Mouse (Mus musculus) splenic B cell, adult 2 months (primary cell): Measurements from ENCODE around the gene Tnfrsf13c.
A peak's percentile ranks its signal among the peaks of the same experiment; 100 is the strongest.

Experiments used
- DNase-seq: peaks from one replicate; pipeline ENCODE4 v3.0.0-alpha.2; 2011; ENCODE audit warnings: low read depth, low spot score
- H3K27me3 ChIP-seq: 2 replicates; pipeline ENCODE4 v1.6.1; 2012; ENCODE audit warnings: mild to moderate bottlenecking, low read length, moderate library complexity, mixed read lengths; ENCODE audit not compliant: control insufficient read depth, poor library complexity, insufficient read depth, severe bottlenecking
- H3K36me3 ChIP-seq: 2 replicates; pipeline ENCODE4 v1.6.1; 2012; ENCODE audit warnings: mild to moderate bottlenecking, low read length, moderate library complexity, mixed read lengths; ENCODE audit not compliant: control insufficient read depth, poor library complexity, insufficient read depth, severe bottlenecking

Gene Tnfrsf13c

DNA sequence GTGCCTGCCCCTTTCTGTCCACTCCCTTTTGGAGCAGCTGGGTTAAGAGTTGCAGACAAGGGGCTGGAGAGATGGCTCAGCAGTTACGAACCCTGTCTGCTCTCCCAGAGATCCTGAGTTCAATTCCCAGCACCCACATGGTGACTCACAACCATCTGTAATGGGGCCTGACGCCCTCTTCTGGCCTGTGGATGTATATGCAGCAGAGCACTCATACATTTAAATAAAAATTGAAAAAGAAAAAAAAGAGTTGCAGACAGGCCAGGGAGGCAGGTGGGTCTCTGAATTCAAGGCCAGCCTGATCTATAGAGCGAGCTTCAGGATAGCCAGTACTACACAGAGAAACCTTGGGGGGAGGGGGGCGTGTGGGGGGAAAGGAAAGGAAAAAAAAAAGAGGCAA, 36.8 kb downstream of the Tnfrsf13c start:
- no peak for DNase-seq
- H3K27me3 ChIP-seq, result no peaks in the 10 kb centered on the region
- H3K36me3 ChIP-seq, result peaks cover 16% of the 10 kb centered on the region

DNA sequence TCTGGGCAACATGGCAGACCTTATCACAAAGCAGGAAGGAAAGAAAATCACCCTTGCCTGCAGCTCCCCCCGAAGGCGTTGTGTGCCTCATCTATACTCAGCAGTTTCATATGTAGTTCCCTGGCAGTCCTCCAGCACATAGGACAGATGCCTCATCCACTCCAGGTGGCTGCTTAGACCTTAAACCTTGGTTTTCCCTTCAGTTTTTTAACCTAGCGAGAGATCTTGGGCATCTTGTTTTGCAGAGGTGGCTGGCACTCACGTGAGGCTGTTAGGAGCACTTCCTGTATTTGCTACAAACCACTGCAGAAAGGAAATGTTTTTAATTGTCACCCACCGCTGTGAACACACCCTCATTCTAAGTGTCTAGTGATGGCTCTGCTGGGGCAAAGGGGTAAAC, 37.2 kb downstream of the Tnfrsf13c start:
- Histone ChIP-seq H3K27me3 (no peaks in the 10 kb centered on the region), H3K36me3 (peaks cover 20% of the 10 kb centered on the region)
- DNase-seq, result peak; percentile 76

DNA sequence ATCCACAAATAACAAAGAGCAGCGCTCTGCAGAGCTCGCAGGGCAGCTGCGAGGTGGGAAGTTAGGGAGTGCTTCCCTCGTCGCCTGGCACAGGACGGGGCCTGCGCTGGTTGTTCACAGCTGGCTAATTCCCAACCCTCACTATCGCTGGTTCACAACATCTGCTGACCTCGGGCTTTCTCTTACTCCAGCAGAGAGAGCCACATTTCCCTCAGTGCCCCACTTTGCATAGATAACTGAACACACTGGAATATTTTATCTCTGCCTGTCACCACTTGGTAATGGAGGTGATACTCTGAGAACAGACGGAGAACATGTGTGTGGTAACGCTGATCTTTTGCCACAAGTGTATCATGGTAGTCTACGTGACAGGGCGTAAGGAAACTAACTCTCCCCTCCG, 38.0 kb downstream of the Tnfrsf13c start:
- H3K36me3 ChIP-seq, result peaks cover 23% of the 10 kb centered on the region
- H3K27me3 ChIP-seq, result no peaks in the 10 kb centered on the region
- DNase-seq, result no peak

DNA sequence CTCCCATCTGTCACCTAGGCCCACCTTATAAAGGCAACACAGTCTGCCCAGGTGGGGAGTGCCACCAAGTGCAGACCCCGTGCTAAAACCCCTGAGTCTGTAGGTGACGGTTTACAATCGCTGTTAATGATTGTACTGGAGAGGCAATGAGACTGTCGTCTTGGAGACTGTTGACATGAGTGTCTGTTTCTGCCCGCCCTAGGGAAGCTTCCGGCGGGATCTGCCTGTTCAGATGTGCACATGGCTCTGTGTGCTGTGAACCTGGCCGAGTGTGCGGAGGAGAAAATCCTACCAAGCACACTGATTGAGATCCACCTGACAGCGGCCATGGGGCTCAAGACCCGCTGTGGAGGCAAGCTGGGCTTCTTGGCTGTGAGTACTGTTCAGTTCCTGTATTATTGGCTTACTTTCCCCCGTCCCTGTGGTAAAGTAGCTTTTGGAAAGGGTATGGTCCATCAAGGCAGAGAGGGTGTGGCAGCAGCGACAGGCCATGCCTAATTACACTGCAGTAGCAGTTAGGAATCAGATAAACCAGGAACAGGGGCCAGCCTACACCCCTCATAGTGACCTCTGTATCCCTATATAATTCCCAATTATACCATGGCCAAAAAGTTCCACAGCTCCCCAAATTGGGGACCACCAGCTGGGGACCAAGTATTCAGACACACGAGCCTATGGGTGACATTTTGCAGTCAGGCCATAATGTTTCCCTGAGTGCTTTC, 38.9 kb downstream of the Tnfrsf13c start:
- H3K36me3 ChIP-seq, result peaks cover 25% of the 10 kb centered on the region
- no peak for DNase-seq
- H3K27me3 ChIP-seq, result no peaks in the 10 kb centered on the region

DNA sequence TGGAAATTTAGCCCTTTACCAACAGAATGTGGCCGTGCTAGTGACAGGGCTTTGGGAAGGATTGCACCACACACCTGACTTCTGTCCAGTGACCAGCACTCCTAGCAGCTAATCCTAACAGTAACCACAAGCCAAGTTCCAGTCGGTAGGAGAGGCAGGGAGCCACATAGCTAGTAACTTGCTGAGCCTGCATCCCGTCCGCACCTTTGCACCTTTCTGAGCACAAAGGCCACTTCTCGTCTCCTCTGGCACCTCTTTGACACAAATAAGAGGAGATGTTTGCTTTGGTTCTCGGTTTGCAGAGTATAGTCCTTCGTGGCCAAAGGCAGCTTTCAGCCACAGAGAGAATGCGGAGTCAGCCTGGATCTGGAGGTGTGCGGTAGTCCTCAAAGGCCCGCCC, 39.5 kb downstream of the Tnfrsf13c start:
- H3K27me3 ChIP-seq, result no peaks in the 10 kb centered on the region
- DNase-seq, result no peak
- peaks cover 29% of the 10 kb centered on the region for H3K36me3 ChIP-seq

DNA sequence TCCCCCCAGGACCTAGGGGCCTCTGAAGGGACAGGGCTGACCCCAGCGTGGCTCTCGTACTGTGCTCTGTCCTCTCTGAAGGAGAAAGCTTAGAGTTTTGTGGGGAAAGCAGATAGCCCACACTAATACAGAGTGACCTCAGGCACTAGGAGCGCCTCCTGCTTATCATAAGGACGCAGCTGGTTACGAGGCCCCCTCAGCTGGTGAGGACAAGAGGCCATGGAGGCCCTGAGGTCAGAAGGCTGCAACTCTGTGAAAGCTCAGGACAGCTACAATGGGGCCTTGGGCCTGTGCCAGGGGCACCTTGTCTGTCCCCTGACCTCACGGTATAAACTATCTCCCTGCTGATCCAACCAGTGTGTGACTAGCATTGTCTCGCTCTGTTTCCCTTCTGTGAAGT, 40.0 kb downstream of the Tnfrsf13c start:
- peaks cover 31% of the 10 kb centered on the region for H3K36me3 ChIP-seq
- no peaks in the 10 kb centered on the region for H3K27me3 ChIP-seq
- no peak for DNase-seq

DNA sequence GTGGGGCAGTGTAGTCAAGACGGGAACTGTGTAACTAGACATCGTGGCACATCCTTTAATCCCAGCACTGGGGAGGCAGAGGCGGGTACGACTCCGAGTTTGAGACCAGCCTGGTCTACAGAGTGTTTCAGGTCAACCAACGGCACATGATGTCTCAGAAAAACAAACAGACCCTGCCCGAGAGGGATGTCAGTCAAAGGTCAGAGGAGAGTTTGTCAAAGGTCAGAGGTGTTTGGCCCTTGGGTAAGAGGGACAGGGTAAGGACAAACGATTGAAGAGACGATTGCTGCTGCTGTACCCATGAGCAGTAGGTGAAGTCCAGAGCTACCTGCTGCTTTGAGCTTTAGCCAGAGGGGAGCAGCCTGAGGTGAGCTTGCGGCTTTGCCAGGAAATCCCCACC, 40.6 kb downstream of the Tnfrsf13c start:
- Histone ChIP-seq H3K27me3 (no peaks in the 10 kb centered on the region), H3K36me3 (peaks cover 31% of the 10 kb centered on the region)
- DNase-seq, result no peak

DNA sequence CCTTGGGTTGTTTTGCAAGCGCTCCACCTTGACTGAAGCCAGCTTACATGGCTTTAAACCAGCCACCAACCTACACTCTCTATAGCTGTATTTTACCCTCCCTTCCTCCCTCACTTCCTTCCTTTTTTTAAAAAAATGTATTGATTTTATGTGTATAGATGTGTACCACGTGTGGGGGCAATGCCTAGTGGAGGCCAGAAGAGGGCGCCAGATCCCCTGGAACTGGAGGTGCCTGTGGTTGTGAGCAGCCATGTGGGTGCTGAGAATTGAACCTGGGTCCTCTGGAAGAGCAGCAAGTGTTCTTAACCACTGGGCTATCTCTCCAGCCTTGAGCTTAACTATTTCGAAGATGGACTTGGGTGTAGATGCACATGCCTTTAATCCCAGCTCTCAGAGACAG, 41.9 kb downstream of the Tnfrsf13c start:
- no peak for DNase-seq
- Histone ChIP-seq H3K27me3 (no peaks in the 10 kb centered on the region), H3K36me3 (peaks cover 40% of the 10 kb centered on the region)

DNA sequence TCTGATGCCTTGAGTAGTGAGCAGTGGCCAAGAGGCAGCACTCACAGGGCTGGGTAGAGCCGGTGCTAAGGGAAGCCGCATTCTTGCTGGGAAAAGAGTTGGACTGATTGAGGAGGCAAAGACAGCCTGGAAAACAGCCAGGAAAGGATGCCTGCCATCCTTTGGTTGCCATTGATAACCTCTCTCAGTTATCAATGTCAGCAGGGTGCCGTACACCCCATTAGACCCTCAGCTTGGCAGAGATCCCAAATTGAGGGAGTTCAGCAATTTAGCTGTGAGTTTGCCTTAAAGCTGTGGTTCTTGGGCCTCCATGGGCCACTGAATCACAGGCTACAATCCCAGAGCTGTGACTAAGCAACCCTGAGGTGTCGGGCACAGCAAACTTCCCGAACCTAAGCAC, 43.0 kb downstream of the Tnfrsf13c start:
- no peaks in the 10 kb centered on the region for H3K27me3 ChIP-seq
- DNase-seq, result no peak
- H3K36me3 ChIP-seq, result peaks cover 46% of the 10 kb centered on the region

DNA sequence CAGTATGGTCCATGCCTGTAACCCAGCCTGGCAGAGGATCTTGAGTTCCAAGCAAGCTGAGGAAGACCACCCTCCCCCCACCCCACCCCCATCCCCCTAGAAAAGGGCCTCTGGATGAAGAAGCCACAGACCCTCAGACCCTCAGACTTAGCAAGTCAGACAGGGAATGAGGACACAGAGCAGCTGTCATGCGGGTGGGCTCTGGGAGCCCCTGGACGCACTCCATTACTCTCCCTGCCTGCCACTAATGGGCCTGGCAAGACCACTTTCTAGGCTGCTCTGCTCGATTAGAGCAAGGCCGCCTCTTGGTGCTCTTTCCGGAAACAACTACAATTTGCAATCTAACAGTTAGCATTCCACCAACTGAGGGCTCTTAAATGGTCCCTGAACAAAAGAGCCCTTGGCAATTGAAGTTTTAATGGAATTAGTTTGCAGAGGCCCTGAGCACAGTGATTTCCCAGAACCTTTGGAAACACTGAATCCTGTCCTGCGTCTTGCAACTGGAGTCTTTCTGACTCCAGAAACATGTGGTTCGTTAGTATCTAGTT, 46.4 kb downstream of the Tnfrsf13c start:
- no peak for DNase-seq
- no peaks in the 10 kb centered on the region for H3K27me3 ChIP-seq

DNA sequence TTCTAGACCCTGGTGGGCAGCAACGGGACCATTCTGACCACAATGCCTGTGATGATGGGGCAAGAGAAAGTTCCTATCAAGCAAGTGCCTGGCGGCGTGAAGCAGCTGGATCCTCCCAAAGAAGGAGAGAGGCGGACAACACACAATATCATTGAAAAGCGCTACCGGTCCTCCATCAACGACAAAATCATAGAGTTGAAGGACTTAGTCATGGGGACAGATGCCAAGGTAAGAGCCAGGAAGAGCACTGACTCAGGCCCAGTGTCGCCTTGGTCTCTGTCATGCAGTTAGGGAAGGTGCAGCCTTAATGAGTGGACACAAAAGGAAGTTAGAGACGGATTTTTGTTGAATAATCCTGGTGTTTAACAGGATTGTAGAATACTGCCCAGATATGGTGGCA, 49.1 kb downstream of the Tnfrsf13c start:
- no peak for DNase-seq
- Histone ChIP-seq H3K36me3 (peaks cover 49% of the 10 kb centered on the region), H3K27me3 (no peaks in the 10 kb centered on the region)

More for the DNA sequence above, 46.4 kb downstream of the Tnfrsf13c start:
- peaks cover 49% of the 10 kb centered on the region for H3K36me3 ChIP-seq

DNA sequence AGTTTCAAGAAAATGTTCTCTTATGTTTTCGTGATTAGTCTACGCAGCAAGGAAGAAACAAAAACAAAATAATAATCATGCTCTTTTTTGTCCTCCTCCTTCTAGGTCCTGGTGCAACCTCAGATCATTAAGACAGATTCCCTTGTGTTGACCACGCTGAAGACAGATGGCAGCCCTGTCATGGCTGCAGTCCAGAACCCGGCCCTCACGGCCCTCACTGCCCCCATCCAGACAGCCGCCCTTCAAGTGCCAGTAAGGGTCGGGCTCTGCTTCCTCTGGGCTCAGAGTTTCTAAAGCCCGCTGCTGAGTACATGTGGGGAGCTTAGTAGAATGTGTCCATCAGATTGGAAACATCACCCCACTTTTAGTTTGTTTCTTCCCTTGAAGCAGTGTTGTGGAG, 51.5 kb downstream of the Tnfrsf13c start:
- Histone ChIP-seq H3K27me3 (no peaks in the 10 kb centered on the region), H3K36me3 (peaks cover 36% of the 10 kb centered on the region)
- no peak for DNase-seq
